Comparison of ENCODE assay signal across 8 mouse cellular contexts in genomic region chr9:124476096-124476902, GRCm38 (mm10). TPM values are rescaled to one million over a fixed set of nuclear protein-coding genes. Genes with fewer than 3 reads are reported as not detected.
DNase-seq lines count a peak whose midpoint lies in the region; ATAC-seq and TF ChIP-seq lines count a peak whose summit lies in the region.

Ppp2r3d (minus strand) TSS chr9:124476898.

- ATAC-seq in embryonic facial prominence, embryonic 15.5 days (ENCODE audit: insufficient number of reproducible peaks, low FRiP score, low TSS enrichment, low read depth): peak; percentile 60; the same call in 1 of the 2 replicates
- no peak for ATAC-seq in heart, postnatal 0 days (ENCODE audit: insufficient read depth, low read depth)
- ATAC-seq in megakaryocyte progenitor cell, adult 5-6 weeks (replicated peaks; ENCODE audit: poor library complexity): peak; percentile 44; the same call in 1 of the 2 replicates

- 97% methylated on average over 22 of the region's 22 CpGs for WGBS in liver, adult 2 months
- 96% methylated on average over 22 of the region's 22 CpGs for WGBS in embryonic facial prominence, embryonic 15.5 days
- WGBS in heart, postnatal 0 days: 94% methylated on average over 22 of the region's 22 CpGs

- no peak within 1 kb of the TSS for H3K4me3 ChIP-seq in liver, adult 2 months (ENCODE audit: insufficient read depth, low read depth, low read length)
- no peak within 1 kb of the TSS for H3K4me3 ChIP-seq in embryonic facial prominence, embryonic 15.5 days (replicated peaks)
- no peak within 1 kb of the TSS for H3K4me3 ChIP-seq in heart, postnatal 0 days (ENCODE audit: low read depth, low read length)

- no peak within 1 kb of the TSS for H3K27ac ChIP-seq in liver, adult 2 months (replicated peaks; ENCODE audit: insufficient read depth, low read depth, low read length)
- H3K27ac ChIP-seq in embryonic facial prominence, embryonic 15.5 days (replicated peaks): no peak within 1 kb of the TSS; the same call in 1 of the 2 replicates
- H3K27ac ChIP-seq in heart, postnatal 0 days (ENCODE audit: low read depth): peak within 1 kb of the TSS; percentile 77

- H3K27me3 ChIP-seq in liver, adult 2 months (ENCODE audit: control insufficient read depth, insufficient read depth, low read length): no peaks in the 10 kb centered on the region
- no peaks in the 10 kb centered on the region for H3K27me3 ChIP-seq in embryonic facial prominence, embryonic 15.5 days
- no peaks in the 10 kb centered on the region for H3K27me3 ChIP-seq in heart, postnatal 0 days (ENCODE audit: control insufficient read depth, insufficient read depth, low read length)

- TF ChIP-seq EP300 in heart, postnatal 0 days (IDR thresholded peaks at IDR 0.05; ENCODE audit: low read depth): no peak

- H3K9me3 ChIP-seq in embryonic facial prominence, embryonic 15.5 days (replicated peaks): peaks cover 9% of the 10 kb centered on the region; the same call in 1 of the 2 replicates
- H3K9me3 ChIP-seq in heart, postnatal 0 days (replicated peaks; ENCODE audit: control insufficient read depth, low read length): no peaks in the 10 kb centered on the region

- peaks cover 7% of the 10 kb centered on the region for H3K36me3 ChIP-seq in liver, adult 2 months (ENCODE audit: control insufficient read depth, insufficient read depth, low read length)
- peaks cover 12% of the 10 kb centered on the region for H3K36me3 ChIP-seq in embryonic facial prominence, embryonic 15.5 days
- peaks cover 13% of the 10 kb centered on the region for H3K36me3 ChIP-seq in heart, postnatal 0 days (replicated peaks; ENCODE audit: control insufficient read depth, insufficient read depth, low read length)

- DNase-seq in liver, adult 2 months (ENCODE audit: extremely low read depth, low read depth, low spot score): no peak
- DNase-seq in liver (no peak), adipocyte (ENCODE audit: low spot score) (peak; percentile 9)
- DNase-seq in heart, postnatal 0 days (ENCODE audit: low spot score): no peak
- DNase-seq in layer of hippocampus, adult 8-10 months (ENCODE audit: low spot score in 2 of 2): no peak
- peak; percentile 22 for DNase-seq in thymus, postnatal 4 days

- H3K4me1 ChIP-seq in liver, adult 2 months (ENCODE audit: control insufficient read depth, insufficient read depth, low read length): no peaks in the 10 kb centered on the region
- no peaks in the 10 kb centered on the region for H3K4me1 ChIP-seq in embryonic facial prominence, embryonic 15.5 days
- peaks cover 11% of the 10 kb centered on the region for H3K4me1 ChIP-seq in heart, postnatal 0 days (ENCODE audit: control insufficient read depth, insufficient read depth)

- H3K9ac ChIP-seq in liver, adult 2 months (ENCODE audit: low read depth, low read length): no peak within 1 kb of the TSS
- H3K9ac ChIP-seq in embryonic facial prominence, embryonic 15.5 days: no peak within 1 kb of the TSS
- H3K9ac ChIP-seq in heart, postnatal 0 days (replicated peaks; ENCODE audit: low read depth, low read length): no peak within 1 kb of the TSS

- H3K4me2 ChIP-seq in embryonic facial prominence, embryonic 15.5 days (replicated peaks): no peak within 1 kb of the TSS
- no peak within 1 kb of the TSS for H3K4me2 ChIP-seq in heart, postnatal 0 days (ENCODE audit: low read depth, low read length)

- no peaks in the 10 kb centered on the region for H3K79me2 ChIP-seq in liver, adult 2 months (ENCODE audit: control insufficient read depth, insufficient read depth, low read length)

- TF ChIP-seq POLR2A in liver, adult 2 months (IDR thresholded peaks at IDR 0.05; ENCODE audit: extremely low read depth, insufficient read depth, low read length): no peak

- no peak for TF ChIP-seq CTCF in liver, adult 2 months (IDR thresholded peaks at IDR 0.05; ENCODE audit: low read depth, low read length)
- TF ChIP-seq CTCF in heart, postnatal 0 days (IDR thresholded peaks at IDR 0.05; ENCODE audit: low read depth): no peak

RNA-seq across cellular contexts. Expression of gene Ppp2r3d, which starts in this region (rescaled TPM):
- total RNA-seq in liver, adult 2 months (2014; rRNA removed): 13.7 and 19.2 TPM in 2 replicates
- polyA plus RNA-seq in liver, adult 2 months (2012; rRNA removed): 80.2 and 89.4 TPM in 2 replicates
- 144 and 153 TPM in 2 replicates for polyA plus RNA-seq in embryonic facial prominence, embryonic 15.5 days (2015; fragmentation: Nextera tagmentation; extraction: Ambion mirVana)
- 78.4 and 252 TPM in 2 replicates for total RNA-seq in heart, postnatal 0 days (2014; rRNA removed; ENCODE audit: low replicate concordance)
- 128 and 133 TPM in 2 replicates for polyA plus RNA-seq in heart, postnatal 0 days (2015; fragmentation: Nextera tagmentation; extraction: Ambion mirVana)
- 100 to 1,000 TPM in 3 of 4 experiments, 10 to 100 TPM in 1; 90.9 to 109 (median 103) TPM for total RNA-seq in layer of hippocampus, adult 8-10 months (2022)
- total RNA-seq in megakaryocyte progenitor cell, adult 5-6 weeks (2015): 21.9 and 26.2 TPM in 2 replicates
- 11.1 and 18.2 TPM in 2 replicates for total RNA-seq in megakaryocyte progenitor cell, adult 5-6 weeks (2017)

Comparison
In these comparisons a context has a peak if more than half of its experiments do, and no peak if none do; other contexts are left out.
1. DNase-seq: peak in adipocyte (single experiment) and thymus, postnatal 4 days (single experiment); none in liver, adult 2 months (single experiment), liver (single experiment), heart, postnatal 0 days (single experiment) and layer of hippocampus, adult 8-10 months (0 of 2).